Mouse (Mus musculus): Measurements from ENCODE around the gene Lyrm4. TPM values are rescaled to one million over a fixed set of nuclear protein-coding genes. Genes with fewer than 3 reads are reported as not detected.
"Not testable (repeated sequence)": the region's sequence is repeated elsewhere in the genome, so short reads cannot be mapped to it uniquely, and the experiment has no call there.

The Lyrm4 gene
- polyA plus RNA-seq, 1 experiment from 2014 or later = 39.3 TPM

DNA sequence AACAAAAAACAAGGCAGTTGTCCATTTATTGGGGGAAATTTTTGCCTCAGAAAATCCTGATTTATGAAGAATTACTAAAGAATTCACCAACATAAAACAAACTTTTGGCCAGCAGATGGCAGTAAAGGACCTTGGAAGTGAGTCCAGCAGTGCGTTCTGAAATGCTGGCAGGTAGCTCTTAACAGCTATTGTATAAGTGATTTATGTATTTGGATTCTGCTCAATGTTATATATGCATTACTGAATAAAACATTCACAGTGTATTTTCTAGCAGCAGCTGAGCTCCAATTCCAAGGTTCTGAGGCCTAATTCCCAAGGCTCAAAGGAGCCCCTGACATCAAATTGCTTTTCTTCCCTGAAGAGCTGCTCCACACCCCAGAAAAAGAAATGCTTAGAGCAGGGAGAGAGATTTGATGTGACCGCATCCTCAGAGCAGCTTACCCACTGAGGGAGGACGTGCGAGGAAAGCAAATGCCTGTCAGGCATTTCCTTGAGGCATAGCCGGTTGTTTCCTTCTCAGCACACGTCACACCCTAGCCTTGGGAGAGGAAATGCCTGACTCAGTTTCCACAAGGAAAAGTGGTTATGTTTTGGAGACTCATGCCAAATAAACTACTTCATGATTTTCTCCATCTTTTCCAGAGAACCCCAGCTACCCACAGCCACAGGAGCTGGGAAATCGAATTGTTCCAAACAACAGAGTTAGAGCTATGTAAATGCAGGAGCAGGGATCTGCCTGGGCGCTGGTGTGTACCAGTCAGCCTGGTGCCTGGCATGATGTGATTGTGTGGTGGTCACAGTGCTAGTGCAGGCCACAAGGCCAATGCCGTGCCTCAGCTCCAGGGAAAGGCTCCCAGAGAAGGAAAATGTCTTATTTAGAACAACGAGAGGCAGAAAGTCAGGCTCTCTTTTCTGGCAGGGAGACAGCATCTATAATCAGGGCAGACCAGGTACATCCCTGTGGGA, 97.7 kb downstream of the Lyrm4 start:
- Histone ChIP-seq H3K27me3 (no peaks in the 10 kb centered on the region), H3K36me3 (no peaks in the 10 kb centered on the region), H3K4me1 (replicated peaks) (peaks cover 18% of the 10 kb centered on the region), H3K9me3 (no peaks in the 10 kb centered on the region), H3K27ac (replicated peaks) (peak overlapping the region; percentile 78), H3K9ac (peak overlapping the region; percentile 6; the same call in 1 of the 2 replicates), H3K4me2 (no peak overlapping the region), H3K4me3 (no peak overlapping the region)
- 30% methylated on average over 10 of the region's 10 CpGs for WGBS
- peak; percentile 85 for ATAC-seq (ENCODE audit: low FRiP score, low read depth)

DNA sequence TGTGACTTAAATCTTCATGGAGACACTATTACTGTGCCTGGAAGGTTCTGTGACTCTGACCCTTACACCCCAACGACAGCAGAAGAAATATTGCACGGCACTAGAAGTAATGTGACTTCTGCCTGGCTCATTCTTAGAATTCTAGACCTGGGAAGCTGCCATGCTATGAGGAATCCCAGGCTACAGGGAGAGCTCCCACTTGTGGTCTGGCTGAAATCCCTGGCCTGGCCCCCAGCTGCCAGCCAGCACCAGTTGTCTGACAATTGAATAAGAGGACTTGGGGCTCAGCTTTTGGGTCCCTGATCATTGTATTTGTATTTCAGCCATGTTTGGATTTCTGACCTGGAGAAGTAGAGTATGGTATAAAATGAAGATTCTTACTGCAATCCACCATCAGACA, 99.3 kb downstream of the Lyrm4 start:
- Histone ChIP-seq H3K36me3 (no peaks in the 10 kb centered on the region), H3K27me3 (no peaks in the 10 kb centered on the region), H3K4me2 (no peak overlapping the region), H3K9ac (no peak overlapping the region), H3K4me3 (no peak overlapping the region), H3K4me1 (replicated peaks) (peaks cover 18% of the 10 kb centered on the region), H3K9me3 (no peaks in the 10 kb centered on the region), H3K27ac (replicated peaks) (no peak overlapping the region)
- no peak for ATAC-seq (ENCODE audit: low FRiP score, low read depth)
- WGBS = 79% methylated on average over 2 of the region's 2 CpGs

DNA sequence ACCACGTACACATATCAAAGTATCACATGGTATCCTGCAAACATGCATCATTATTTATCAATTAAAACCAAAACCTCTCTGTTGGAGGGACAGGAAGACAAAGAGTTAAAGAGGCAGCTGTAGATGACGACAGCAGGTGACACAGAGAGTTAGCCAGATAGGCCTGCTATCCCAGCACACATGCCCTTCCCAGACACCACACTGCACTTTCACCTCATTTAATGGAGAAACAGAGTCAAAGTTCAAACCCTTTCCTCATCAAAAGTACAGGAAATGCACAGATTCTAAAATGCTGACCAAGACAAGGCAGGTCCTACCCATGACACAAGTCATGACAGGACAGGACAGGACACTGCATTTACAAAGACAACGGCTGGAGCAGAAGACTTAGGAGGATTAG, 101.7 kb downstream of the Lyrm4 start:
- 75% methylated on average over 3 of the region's 3 CpGs for WGBS
- no peaks in the 10 kb centered on the region for H3K27me3 ChIP-seq
- no peak overlapping the region for H3K27ac ChIP-seq (replicated peaks)

DNA sequence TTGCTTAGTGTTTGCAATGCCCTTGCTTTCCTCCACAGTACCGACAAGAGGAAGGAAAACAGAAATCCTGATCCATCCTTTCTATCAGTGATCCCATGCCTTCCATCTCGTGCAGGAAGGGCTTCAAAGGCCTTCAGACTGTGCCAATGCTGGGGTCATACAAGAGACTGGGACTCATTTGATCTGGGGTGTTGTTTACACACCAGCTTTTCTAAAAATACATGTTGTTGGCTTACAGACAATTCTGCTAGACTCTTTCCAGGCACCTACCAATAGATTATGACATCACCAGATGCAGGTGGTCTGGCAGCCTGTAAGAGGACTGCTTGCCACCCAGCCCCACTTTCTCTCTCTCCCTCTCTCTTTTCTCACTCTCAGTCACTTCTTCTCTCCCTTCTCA, 107.3 kb downstream of the Lyrm4 start:
- H3K4me2 ChIP-seq = no peak overlapping the region
- no peaks in the 10 kb centered on the region for H3K4me1 ChIP-seq (replicated peaks)
- H3K27ac ChIP-seq (replicated peaks) = no peak overlapping the region
- no peak for ATAC-seq (ENCODE audit: low FRiP score, low read depth)
- no peak overlapping the region for H3K4me3 ChIP-seq
- WGBS = 70% methylated on average over 2 of the region's 2 CpGs
- H3K27me3 ChIP-seq = no peaks in the 10 kb centered on the region
- no peaks in the 10 kb centered on the region for H3K9me3 ChIP-seq
- H3K36me3 ChIP-seq = no peaks in the 10 kb centered on the region
- no peak overlapping the region for H3K9ac ChIP-seq

More for the DNA sequence above, 101.7 kb downstream of the Lyrm4 start:
- Histone ChIP-seq H3K36me3 (no peaks in the 10 kb centered on the region), H3K4me2 (no peak overlapping the region), H3K4me1 (replicated peaks) (peaks cover 13% of the 10 kb centered on the region), H3K9ac (no peak overlapping the region), H3K9me3 (no peaks in the 10 kb centered on the region), H3K4me3 (no peak overlapping the region)
- no peak for ATAC-seq (ENCODE audit: low FRiP score, low read depth)

DNA sequence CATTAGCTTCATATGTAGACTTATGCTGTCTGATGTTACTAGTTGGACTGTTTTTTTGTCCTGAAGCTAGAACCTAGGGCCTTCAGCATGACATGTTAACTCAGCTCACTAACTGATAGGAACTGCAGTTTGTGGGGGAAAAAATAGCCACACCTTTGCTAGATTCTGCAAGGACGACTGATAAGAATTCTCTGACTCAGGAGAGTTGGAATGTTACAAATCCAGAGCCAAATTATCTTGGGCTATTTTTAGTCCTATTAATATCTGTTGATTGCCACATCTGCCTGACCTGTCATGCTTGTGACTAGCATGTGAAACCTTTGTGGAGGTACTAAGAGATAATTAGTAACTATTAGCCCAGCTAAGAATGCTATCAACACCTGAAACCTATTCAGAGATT, 116.5 kb downstream of the Lyrm4 start:
- H3K4me3 ChIP-seq = no peak overlapping the region
- H3K4me2 ChIP-seq = no peak overlapping the region
- H3K9me3 ChIP-seq = no peaks in the 10 kb centered on the region
- no peak for ATAC-seq (ENCODE audit: low FRiP score, low read depth)
- 80% methylated on average over 1 of the region's 1 CpGs for WGBS
- H3K36me3 ChIP-seq = no peaks in the 10 kb centered on the region
- no peaks in the 10 kb centered on the region for H3K4me1 ChIP-seq (replicated peaks)
- H3K27ac ChIP-seq (replicated peaks) = no peak overlapping the region
- H3K27me3 ChIP-seq = no peaks in the 10 kb centered on the region
- no peak overlapping the region for H3K9ac ChIP-seq

DNA sequence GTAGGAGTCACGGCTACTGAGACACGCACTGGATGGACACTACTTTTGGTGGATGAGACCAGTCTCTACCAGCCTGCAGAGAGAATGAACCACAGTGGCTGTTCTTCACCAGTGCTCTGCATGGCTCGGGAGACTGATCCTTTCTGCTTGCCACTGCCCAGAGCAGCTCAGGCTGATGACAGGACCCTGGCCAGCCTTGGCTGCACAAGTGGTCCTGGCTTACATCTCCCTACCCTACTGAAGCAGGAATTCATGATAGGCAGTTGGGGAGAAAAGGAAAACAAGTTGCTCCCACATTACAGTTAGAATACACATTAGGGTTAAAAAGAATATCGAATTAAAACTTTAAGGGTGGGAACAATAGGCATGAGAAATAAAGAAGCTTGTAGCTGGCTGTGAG, 119.7 kb downstream of the Lyrm4 start:
- H3K9me3 ChIP-seq = no peaks in the 10 kb centered on the region
- H3K4me1 ChIP-seq (replicated peaks) = no peaks in the 10 kb centered on the region
- no peak overlapping the region for H3K4me3 ChIP-seq
- 93% methylated on average over 4 of the region's 4 CpGs for WGBS
- H3K9ac ChIP-seq = no peak overlapping the region
- no peaks in the 10 kb centered on the region for H3K36me3 ChIP-seq
- H3K27ac ChIP-seq (replicated peaks) = no peak overlapping the region
- no peak overlapping the region for H3K4me2 ChIP-seq
- ATAC-seq (ENCODE audit: low FRiP score, low read depth) = no peak
- no peaks in the 10 kb centered on the region for H3K27me3 ChIP-seq

DNA sequence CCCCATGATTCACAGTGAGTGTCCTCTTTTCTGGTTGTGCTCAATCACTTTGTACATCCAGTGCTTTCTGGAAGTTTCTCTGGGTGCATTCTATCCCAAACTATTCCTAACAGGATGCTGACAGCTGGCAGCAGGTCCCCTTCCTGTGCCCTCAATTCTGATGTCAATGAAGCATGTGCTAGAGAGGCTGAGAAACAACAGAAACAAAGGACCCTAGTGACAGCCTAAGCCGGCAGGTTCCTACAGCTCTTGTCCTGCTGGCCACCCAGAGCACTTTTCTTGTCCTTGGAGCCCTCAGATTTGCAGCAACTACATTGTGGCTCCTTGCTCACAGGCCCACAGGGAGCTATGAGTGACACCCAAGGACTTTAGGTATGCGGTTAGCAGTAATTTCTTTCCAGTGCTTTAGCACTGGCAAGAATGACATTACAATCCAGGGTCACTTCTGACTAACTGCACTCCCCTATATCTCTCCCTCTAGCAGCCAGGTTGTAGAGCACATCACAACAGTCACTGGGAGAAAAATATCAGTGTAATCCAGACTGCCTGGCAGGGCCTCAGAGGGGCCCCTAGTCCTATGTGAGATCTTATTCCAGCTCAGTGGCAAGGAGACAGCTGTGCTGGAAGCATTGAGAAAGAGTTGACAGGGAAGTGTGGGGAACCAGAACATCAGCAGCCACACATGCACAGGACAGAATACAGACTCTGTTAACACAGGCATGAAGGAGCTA, 121.5 kb downstream of the Lyrm4 start:
- H3K36me3 ChIP-seq = no peaks in the 10 kb centered on the region
- no peaks in the 10 kb centered on the region for H3K4me1 ChIP-seq (replicated peaks)
- no peak overlapping the region for H3K4me2 ChIP-seq
- no peaks in the 10 kb centered on the region for H3K27me3 ChIP-seq
- H3K9ac ChIP-seq = no peak overlapping the region
- no peak overlapping the region for H3K27ac ChIP-seq (replicated peaks)
- no peak overlapping the region for H3K4me3 ChIP-seq
- WGBS = 35% methylated on average over 2 of the region's 2 CpGs
- no peaks in the 10 kb centered on the region for H3K9me3 ChIP-seq
- no peak for ATAC-seq (ENCODE audit: low FRiP score, low read depth)

DNA sequence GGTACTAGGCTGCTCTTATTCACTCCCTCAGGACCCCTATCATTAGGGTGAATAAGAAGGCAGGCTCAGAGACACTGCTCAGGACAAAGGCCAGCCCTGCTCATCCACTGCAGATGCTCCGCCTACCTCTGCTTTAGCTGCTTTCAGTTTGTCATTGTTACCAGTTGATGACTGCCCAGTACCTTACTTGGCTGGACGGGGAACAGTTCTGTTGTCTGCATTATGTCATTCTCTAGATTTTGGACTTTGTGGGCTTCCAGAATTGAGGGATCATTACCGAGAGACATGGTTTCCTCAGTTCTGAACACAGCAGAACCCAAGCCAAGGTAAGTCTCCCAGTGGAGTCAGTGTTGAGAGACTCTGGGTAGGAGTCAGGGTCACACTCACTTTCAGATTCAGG, 122.1 kb downstream of the Lyrm4 start:
- Histone ChIP-seq H3K9ac (no peak overlapping the region), H3K9me3 (no peaks in the 10 kb centered on the region), H3K27ac (replicated peaks) (no peak overlapping the region), H3K4me1 (replicated peaks) (no peaks in the 10 kb centered on the region), H3K4me3 (no peak overlapping the region), H3K4me2 (no peak overlapping the region), H3K27me3 (no peaks in the 10 kb centered on the region), H3K36me3 (no peaks in the 10 kb centered on the region)
- 72% methylated on average over 3 of the region's 3 CpGs for WGBS
- ATAC-seq (ENCODE audit: low FRiP score, low read depth) = no peak

DNA sequence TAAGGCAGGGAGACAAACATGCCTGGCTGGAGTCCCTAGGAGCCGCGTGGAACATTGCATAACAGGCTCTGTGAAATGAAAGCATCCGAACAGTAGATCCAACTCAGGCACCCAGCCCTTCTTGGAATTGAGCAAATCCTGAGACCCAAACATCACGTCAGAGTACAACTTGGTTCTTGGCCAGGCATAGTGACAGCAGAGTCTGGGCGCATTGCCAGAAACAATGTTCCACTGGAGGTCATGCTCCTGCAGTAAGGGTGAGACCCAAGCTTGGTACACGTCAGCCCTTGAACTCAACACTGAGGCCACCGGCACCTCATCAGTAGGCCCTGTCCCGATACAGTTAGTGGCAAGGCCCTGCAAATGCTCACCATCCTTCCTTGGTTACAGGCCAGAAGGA, 123.3 kb downstream of the Lyrm4 start:
- ATAC-seq (ENCODE audit: low FRiP score, low read depth) = no peak

DNA sequence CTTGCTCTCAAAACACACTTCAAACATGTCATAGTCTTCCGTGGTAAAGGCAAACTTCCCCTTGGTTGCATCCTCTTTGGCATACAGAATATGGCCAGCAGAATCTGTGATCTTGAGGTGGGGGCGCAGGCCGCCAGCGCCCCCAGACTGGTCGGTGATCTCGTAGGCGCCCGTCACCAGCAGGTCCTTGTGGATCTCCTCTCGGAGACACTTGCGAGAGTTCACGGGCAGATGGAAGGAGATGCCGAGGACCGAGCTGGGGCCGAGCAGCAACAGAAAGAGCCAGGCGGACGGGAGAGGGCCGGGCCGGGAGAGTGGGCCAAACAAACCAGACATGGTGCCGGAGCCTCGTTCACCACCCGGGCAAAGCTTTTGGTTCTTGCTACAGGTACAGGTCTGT, 126.1 kb downstream of the Lyrm4 start:
- H3K36me3 ChIP-seq; H3K4me3 ChIP-seq; H3K27ac ChIP-seq (replicated peaks); H3K9me3 ChIP-seq; H3K9ac ChIP-seq; H3K27me3 ChIP-seq; H3K4me2 ChIP-seq; H3K4me1 ChIP-seq (replicated peaks); ATAC-seq (ENCODE audit: low FRiP score, low read depth): not testable (repeated sequence)
- 98% methylated on average over 21 of the region's 21 CpGs for WGBS

More for the DNA sequence above, 123.3 kb downstream of the Lyrm4 start:
- Histone ChIP-seq H3K4me2 (no peak overlapping the region), H3K36me3 (no peaks in the 10 kb centered on the region), H3K4me3 (no peak overlapping the region), H3K4me1 (replicated peaks) (no peaks in the 10 kb centered on the region), H3K9me3 (no peaks in the 10 kb centered on the region), H3K27me3 (no peaks in the 10 kb centered on the region), H3K9ac (no peak overlapping the region), H3K27ac (replicated peaks) (no peak overlapping the region)
- WGBS = 68% methylated on average over 8 of the region's 8 CpGs

DNA sequence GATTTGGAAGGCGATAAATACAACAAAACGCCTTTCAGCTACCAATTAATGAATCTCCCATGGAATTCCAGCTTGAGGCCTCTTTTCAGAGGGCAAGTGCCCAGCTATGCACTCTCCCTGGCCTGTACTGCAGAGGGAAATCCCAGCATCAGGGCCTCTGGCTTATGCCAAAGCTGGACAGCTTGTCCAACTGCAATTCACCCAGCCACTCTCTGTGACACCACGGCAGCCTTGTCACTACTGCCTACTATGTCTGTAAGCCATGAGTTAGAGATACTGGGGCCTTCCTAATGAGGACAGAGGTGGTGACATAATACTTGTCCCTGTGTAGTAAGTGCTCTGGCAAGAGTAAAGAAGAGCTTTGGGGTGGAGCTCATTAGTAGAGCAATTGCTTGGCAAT, 128.0 kb downstream of the Lyrm4 start:
- 59% methylated on average over 3 of the region's 3 CpGs for WGBS
- no peak overlapping the region for H3K27ac ChIP-seq (replicated peaks)
- ATAC-seq (ENCODE audit: low FRiP score, low read depth) = no peak
- no peaks in the 10 kb centered on the region for H3K27me3 ChIP-seq
- no peaks in the 10 kb centered on the region for H3K4me1 ChIP-seq (replicated peaks)
- no peak overlapping the region for H3K4me3 ChIP-seq
- H3K36me3 ChIP-seq = no peaks in the 10 kb centered on the region
- no peaks in the 10 kb centered on the region for H3K9me3 ChIP-seq
- no peak overlapping the region for H3K4me2 ChIP-seq
- H3K9ac ChIP-seq = no peak overlapping the region

DNA sequence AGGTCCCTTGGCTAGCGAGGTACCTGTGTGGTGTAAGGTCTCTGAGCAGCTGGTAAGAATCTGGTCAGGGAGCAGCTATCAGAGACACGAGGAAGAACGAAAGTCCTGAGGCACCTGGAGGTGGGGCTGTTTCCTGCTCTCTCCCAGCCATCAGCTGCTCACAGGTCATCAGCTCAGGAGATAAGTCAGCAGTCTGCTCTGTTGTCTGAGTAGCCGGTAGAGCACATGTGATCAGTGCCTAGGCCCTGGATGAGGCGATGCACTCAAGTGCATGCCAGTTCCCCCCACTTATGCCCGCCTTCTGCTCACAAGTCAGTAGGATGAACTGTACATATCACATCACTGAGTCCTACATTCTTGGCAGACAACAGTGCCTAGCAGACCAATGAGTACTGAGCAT, 134.3 kb downstream of the Lyrm4 start:
- no peak overlapping the region for H3K9ac ChIP-seq
- H3K4me1 ChIP-seq (replicated peaks) = no peaks in the 10 kb centered on the region

More for the DNA sequence above, 134.3 kb downstream of the Lyrm4 start:
- no peaks in the 10 kb centered on the region for H3K27me3 ChIP-seq
- no peak for ATAC-seq (ENCODE audit: low FRiP score, low read depth)
- H3K27ac ChIP-seq (replicated peaks) = no peak overlapping the region
- 0 out of 2 replicates have a peak, but pooled peaks cover 5% of the 10 kb centered on the region for H3K36me3 ChIP-seq
- no peak overlapping the region for H3K4me3 ChIP-seq
- H3K4me2 ChIP-seq = no peak overlapping the region
- H3K9me3 ChIP-seq = no peaks in the 10 kb centered on the region
- WGBS = 95% methylated on average over 6 of the region's 6 CpGs
